Mouse (Mus musculus): ENCODE measurements around the gene Serpina5. TPM values are rescaled to one million over a fixed set of nuclear protein-coding genes. Genes with fewer than 3 reads are reported as not detected.
A peak's percentile ranks its signal among the peaks of the same experiment; 100 is the strongest.
"Not testable (repeated sequence)": the region's sequence is repeated elsewhere in the genome, so short reads cannot be mapped to it uniquely, and the experiment has no call there.

The Serpina5 gene
- polyA plus RNA-seq, 1 experiment from 2014 or later = not detected

DNA sequence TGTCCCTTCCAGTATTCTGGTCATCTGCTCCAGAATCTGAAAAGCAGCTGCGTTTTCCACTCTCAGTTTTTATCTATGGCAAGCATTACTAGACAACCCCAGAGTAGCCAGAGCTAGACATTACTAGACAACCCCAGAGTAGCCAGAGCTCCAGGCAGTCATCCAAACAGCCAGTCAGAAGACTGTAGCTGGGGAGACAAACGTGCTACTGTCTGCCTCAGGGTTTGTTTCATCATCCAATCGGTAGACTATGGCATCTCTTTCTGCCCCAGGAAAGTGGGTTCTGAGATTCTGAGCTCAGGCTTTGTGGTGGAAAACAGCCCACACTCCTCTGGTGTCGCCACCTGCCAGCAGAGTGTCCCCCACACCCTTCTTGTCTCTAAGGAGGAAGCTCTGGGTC is 33.4 kb upstream of the Serpina5 start:
- no peaks in the 10 kb centered on the region for H3K27me3 ChIP-seq (replicated peaks; ENCODE audit: control insufficient read depth, insufficient read depth, low read length)
- H3K4me3 ChIP-seq (ENCODE audit: low read length) = peak overlapping the region; percentile 17
- no peaks in the 10 kb centered on the region for H3K9me3 ChIP-seq (ENCODE audit: control insufficient read depth, low read length)
- 0 out of 2 replicates have a peak overlapping the region, but pooled peaks have one; percentile 10 for H3K9ac ChIP-seq (ENCODE audit: low read depth, low read length)
- H3K27ac ChIP-seq (ENCODE audit: low read depth, low read length) = peak overlapping the region; percentile 32; the same call in 1 of the 2 replicates
- no peaks in the 10 kb centered on the region for H3K36me3 ChIP-seq (ENCODE audit: control insufficient read depth, insufficient read depth, low read length)
- peak overlapping the region; percentile 32 for H3K4me2 ChIP-seq (ENCODE audit: low read length)
- peak; percentile 92 for ATAC-seq
- H3K4me1 ChIP-seq (ENCODE audit: control insufficient read depth, insufficient read depth, low read depth, low read length) = no peaks in the 10 kb centered on the region
- WGBS = 23% methylated on average over 4 of the region's 4 CpGs

DNA sequence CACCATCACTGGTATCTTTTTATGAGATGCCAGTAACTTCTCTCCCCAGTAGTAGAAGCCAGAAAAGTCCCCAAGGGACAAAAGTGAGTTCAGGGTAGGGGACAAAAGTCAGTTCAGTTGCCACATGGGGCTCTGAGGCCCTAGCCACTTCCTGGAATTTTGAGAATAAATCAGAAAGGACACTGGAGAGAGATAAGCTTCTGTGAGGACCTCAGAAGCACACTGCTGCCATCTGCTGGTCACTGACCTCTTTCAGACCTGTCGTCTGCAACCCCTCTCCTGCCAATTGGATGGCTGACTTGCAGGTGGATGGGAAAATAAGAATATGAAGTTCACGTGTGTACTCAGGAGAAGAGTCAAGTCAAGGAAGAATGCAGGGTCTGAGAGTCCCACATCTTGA is 31.3 kb upstream of the Serpina5 start:
- Histone ChIP-seq H3K9ac (ENCODE audit: low read depth, low read length) (no peak overlapping the region), H3K36me3 (ENCODE audit: control insufficient read depth, insufficient read depth, low read length) (no peaks in the 10 kb centered on the region), H3K4me1 (ENCODE audit: control insufficient read depth, insufficient read depth, low read depth, low read length) (no peaks in the 10 kb centered on the region), H3K27ac (ENCODE audit: low read depth, low read length) (no peak overlapping the region), H3K9me3 (ENCODE audit: control insufficient read depth, low read length) (no peaks in the 10 kb centered on the region), H3K4me2 (ENCODE audit: low read length) (no peak overlapping the region), H3K4me3 (ENCODE audit: low read length) (no peak overlapping the region), H3K27me3 (replicated peaks; ENCODE audit: control insufficient read depth, insufficient read depth, low read length) (no peaks in the 10 kb centered on the region)
- ATAC-seq = peak; percentile 69
- 5% methylated on average over 2 of the region's 2 CpGs for WGBS

DNA sequence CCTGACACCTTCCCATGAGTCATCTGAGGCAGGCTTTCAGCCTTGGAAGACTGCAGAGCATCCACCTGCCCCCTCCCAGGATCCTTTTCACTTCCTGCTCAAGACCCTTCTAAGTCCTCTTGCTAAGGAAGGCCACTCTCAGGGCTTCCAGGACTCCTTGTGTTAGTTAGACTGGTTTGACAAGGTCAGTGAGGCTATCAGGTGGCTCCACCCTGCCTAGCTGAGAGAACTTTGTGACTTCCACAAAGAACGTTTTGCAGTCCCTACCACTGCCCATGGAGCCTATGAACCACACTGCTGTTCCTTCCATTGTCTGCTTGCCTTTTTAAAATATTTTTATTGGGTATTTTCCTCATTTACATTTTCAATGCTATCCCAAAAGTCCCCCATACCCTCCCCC is 29.2 kb upstream of the Serpina5 start:
- no peaks in the 10 kb centered on the region for H3K9me3 ChIP-seq (ENCODE audit: control insufficient read depth, low read length)
- 65% methylated on average over 1 of the region's 1 CpGs for WGBS
- no peak overlapping the region for H3K9ac ChIP-seq (ENCODE audit: low read depth, low read length)
- H3K4me2 ChIP-seq (ENCODE audit: low read length) = no peak overlapping the region
- H3K36me3 ChIP-seq (ENCODE audit: control insufficient read depth, insufficient read depth, low read length) = no peaks in the 10 kb centered on the region
- no peaks in the 10 kb centered on the region for H3K27me3 ChIP-seq (replicated peaks; ENCODE audit: control insufficient read depth, insufficient read depth, low read length)
- H3K4me1 ChIP-seq (ENCODE audit: control insufficient read depth, insufficient read depth, low read depth, low read length) = no peaks in the 10 kb centered on the region
- H3K27ac ChIP-seq (ENCODE audit: low read depth, low read length) = no peak overlapping the region
- H3K4me3 ChIP-seq (ENCODE audit: low read length) = no peak overlapping the region
- no peak for ATAC-seq

GRCm38 (mm10) chr12:104072286-104072685 is 28.6 kb upstream of the Serpina5 start:
- ATAC-seq = no peak
- Histone ChIP-seq H3K36me3 (ENCODE audit: control insufficient read depth, insufficient read depth, low read length) (no peaks in the 10 kb centered on the region), H3K27me3 (replicated peaks; ENCODE audit: control insufficient read depth, insufficient read depth, low read length) (no peaks in the 10 kb centered on the region), H3K27ac (ENCODE audit: low read depth, low read length) (no peak overlapping the region), H3K4me2 (ENCODE audit: low read length) (no peak overlapping the region), H3K9ac (ENCODE audit: low read depth, low read length) (no peak overlapping the region), H3K9me3 (ENCODE audit: control insufficient read depth, low read length) (no peaks in the 10 kb centered on the region), H3K4me3 (ENCODE audit: low read length) (no peak overlapping the region), H3K4me1 (ENCODE audit: control insufficient read depth, insufficient read depth, low read depth, low read length) (no peaks in the 10 kb centered on the region)
- 70% methylated on average over 5 of the region's 5 CpGs for WGBS

DNA sequence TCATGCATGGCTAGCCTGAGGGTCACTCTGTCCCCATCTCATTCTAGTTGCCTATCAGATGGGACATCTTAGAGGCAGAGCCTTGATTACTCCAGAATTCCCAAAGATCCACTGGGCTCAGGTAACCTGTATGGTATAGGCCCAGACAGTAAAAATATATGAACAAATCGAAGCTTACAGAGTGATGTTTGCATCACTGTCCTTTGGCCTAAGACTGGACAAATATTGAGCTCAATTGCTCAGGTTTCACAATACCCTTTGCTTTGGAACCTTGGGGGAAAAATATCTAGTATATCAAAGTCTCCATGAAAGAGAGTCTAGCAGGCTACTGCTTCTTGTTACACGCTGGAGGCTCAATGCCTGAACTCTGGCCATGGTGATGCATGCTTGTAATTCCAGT is 10.8 kb upstream of the Serpina5 start:
- Histone ChIP-seq H3K4me3 (ENCODE audit: low read length) (no peak overlapping the region), H3K4me2 (ENCODE audit: low read length) (no peak overlapping the region), H3K36me3 (ENCODE audit: control insufficient read depth, insufficient read depth, low read length) (no peaks in the 10 kb centered on the region), H3K4me1 (ENCODE audit: control insufficient read depth, insufficient read depth, low read depth, low read length) (no peaks in the 10 kb centered on the region), H3K27me3 (replicated peaks; ENCODE audit: control insufficient read depth, insufficient read depth, low read length) (no peaks in the 10 kb centered on the region), H3K9me3 (ENCODE audit: control insufficient read depth, low read length) (no peaks in the 10 kb centered on the region), H3K9ac (ENCODE audit: low read depth, low read length) (no peak overlapping the region), H3K27ac (ENCODE audit: low read depth, low read length) (no peak overlapping the region)
- WGBS = 84% methylated on average over 2 of the region's 2 CpGs
- ATAC-seq = no peak

GRCm38 (mm10) chr12:104091303-104091702 is 9.6 kb upstream of the Serpina5 start:
- WGBS = 91% methylated on average over 1 of the region's 1 CpGs
- H3K36me3 ChIP-seq (ENCODE audit: control insufficient read depth, insufficient read depth, low read length) = no peaks in the 10 kb centered on the region
- H3K4me2 ChIP-seq (ENCODE audit: low read length) = no peak overlapping the region
- ATAC-seq = no peak
- H3K9ac ChIP-seq (ENCODE audit: low read depth, low read length) = no peak overlapping the region
- H3K9me3 ChIP-seq (ENCODE audit: control insufficient read depth, low read length) = no peaks in the 10 kb centered on the region
- H3K27me3 ChIP-seq (replicated peaks; ENCODE audit: control insufficient read depth, insufficient read depth, low read length) = no peaks in the 10 kb centered on the region
- H3K27ac ChIP-seq (ENCODE audit: low read depth, low read length) = no peak overlapping the region
- no peaks in the 10 kb centered on the region for H3K4me1 ChIP-seq (ENCODE audit: control insufficient read depth, insufficient read depth, low read depth, low read length)
- no peak overlapping the region for H3K4me3 ChIP-seq (ENCODE audit: low read length)

DNA sequence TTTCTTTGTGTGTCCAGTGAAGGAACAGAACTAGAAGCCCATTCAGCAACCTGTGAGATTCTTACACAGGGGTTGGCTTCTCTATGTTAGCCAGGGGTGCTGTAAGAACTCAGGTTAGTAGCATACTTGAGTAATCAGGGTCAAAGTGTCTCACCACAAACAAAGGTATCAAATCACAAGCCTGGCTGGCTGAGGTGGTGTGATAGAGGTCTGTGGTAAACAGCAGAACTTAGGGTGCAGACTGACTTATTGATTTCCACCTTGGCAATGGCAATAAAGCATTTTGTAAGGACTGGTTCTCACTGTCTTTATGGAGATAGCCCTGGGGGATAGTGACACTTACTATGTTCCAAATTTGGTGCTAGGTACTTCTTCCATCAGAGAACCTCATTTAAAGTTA is 4.9 kb downstream of the Serpina5 start:
- no peak for ATAC-seq
- no peak overlapping the region for H3K9ac ChIP-seq (ENCODE audit: low read depth, low read length)
- no peak overlapping the region for H3K27ac ChIP-seq (ENCODE audit: low read depth, low read length)
- no peaks in the 10 kb centered on the region for H3K4me1 ChIP-seq (ENCODE audit: control insufficient read depth, insufficient read depth, low read depth, low read length)
- H3K27me3 ChIP-seq (replicated peaks; ENCODE audit: control insufficient read depth, insufficient read depth, low read length) = no peaks in the 10 kb centered on the region
- no peaks in the 10 kb centered on the region for H3K36me3 ChIP-seq (ENCODE audit: control insufficient read depth, insufficient read depth, low read length)
- no peaks in the 10 kb centered on the region for H3K9me3 ChIP-seq (ENCODE audit: control insufficient read depth, low read length)
- no peak overlapping the region for H3K4me2 ChIP-seq (ENCODE audit: low read length)
- H3K4me3 ChIP-seq (ENCODE audit: low read length) = no peak overlapping the region

- Histone ChIP-seq H3K27ac (ENCODE audit: low read depth, low read length) (no peak overlapping the region), H3K4me3 (ENCODE audit: low read length) (no peak overlapping the region), H3K27me3 (replicated peaks; ENCODE audit: control insufficient read depth, insufficient read depth, low read length) (no peaks in the 10 kb centered on the region), H3K9me3 (ENCODE audit: control insufficient read depth, low read length) (no peaks in the 10 kb centered on the region), H3K4me1 (ENCODE audit: control insufficient read depth, insufficient read depth, low read depth, low read length) (no peaks in the 10 kb centered on the region), H3K9ac (ENCODE audit: low read depth, low read length) (no peak overlapping the region), H3K4me2 (ENCODE audit: low read length) (no peak overlapping the region), H3K36me3 (ENCODE audit: control insufficient read depth, insufficient read depth, low read length) (no peaks in the 10 kb centered on the region)
- no peak for ATAC-seq
Measured at GRCm38 (mm10) chr12:104106919-104107318, 6.0 kb downstream of the Serpina5 start.

DNA sequence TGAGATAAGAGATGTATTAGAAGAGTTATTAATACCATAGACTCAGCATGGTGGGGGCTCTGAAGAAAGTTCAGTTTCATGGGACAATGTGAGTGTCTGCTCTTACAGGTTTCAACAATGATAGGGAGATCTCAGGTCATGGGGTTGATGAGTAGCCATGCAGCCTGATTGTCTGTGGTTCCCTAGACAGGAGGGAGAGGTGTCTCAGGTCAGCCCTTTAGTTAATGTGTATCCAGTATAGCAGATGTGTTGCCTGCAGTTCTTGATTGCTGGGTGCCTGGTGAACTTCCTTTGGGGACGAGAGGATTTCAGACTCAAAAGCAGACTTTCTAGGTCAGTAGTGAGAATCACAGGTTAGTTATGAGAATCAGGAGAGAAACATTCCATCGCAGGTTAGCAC is 7.6 kb downstream of the Serpina5 start:
- ATAC-seq = no peak
- Histone ChIP-seq H3K4me2 (ENCODE audit: low read length) (no peak overlapping the region), H3K9me3 (ENCODE audit: control insufficient read depth, low read length) (no peaks in the 10 kb centered on the region), H3K4me1 (ENCODE audit: control insufficient read depth, insufficient read depth, low read depth, low read length) (no peaks in the 10 kb centered on the region), H3K4me3 (ENCODE audit: low read length) (no peak overlapping the region), H3K9ac (ENCODE audit: low read depth, low read length) (no peak overlapping the region), H3K27me3 (replicated peaks; ENCODE audit: control insufficient read depth, insufficient read depth, low read length) (no peaks in the 10 kb centered on the region), H3K36me3 (ENCODE audit: control insufficient read depth, insufficient read depth, low read length) (no peaks in the 10 kb centered on the region), H3K27ac (ENCODE audit: low read depth, low read length) (no peak overlapping the region)
- WGBS = 93% methylated on average over 2 of the region's 2 CpGs

DNA sequence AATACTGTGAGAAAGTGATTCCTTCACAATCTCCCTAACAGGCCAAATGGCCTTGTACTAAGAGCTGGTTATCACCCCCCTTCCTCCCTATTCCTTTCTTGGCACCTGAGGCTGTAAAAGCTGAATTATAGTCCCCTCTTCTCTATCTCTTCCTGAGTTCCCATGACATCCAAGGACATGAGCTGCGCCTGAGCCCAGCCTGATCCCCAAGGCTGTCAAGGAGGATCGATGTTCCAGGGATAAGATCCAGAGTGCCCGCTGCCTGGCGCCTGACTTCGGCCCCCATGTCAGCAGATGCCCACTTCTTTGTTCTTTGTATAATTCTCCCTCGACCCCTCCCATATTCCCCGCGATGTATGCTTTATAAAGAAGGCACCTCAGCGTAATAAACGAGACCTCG is 11.4 kb downstream of the Serpina5 start, which contains the start of gene Serpina3a:
Gene Serpina3a, plus strand, starts transcription at position 392 of the 400 bp plus-strand sequence.
- H3K27me3 ChIP-seq (replicated peaks; ENCODE audit: control insufficient read depth, insufficient read depth, low read length); H3K9me3 ChIP-seq (ENCODE audit: control insufficient read depth, low read length); H3K36me3 ChIP-seq (ENCODE audit: control insufficient read depth, insufficient read depth, low read length); H3K4me3 ChIP-seq (ENCODE audit: low read length); H3K4me2 ChIP-seq (ENCODE audit: low read length); H3K27ac ChIP-seq (ENCODE audit: low read depth, low read length); H3K4me1 ChIP-seq (ENCODE audit: control insufficient read depth, insufficient read depth, low read depth, low read length); ATAC-seq; H3K9ac ChIP-seq (ENCODE audit: low read depth, low read length): not testable (repeated sequence)
- 84% methylated on average over 9 of the region's 11 CpGs for WGBS
